Mouse (Mus musculus) effector memory CD4-positive, alpha-beta T cell, adult 5 months (primary cell): Measurements from ENCODE around the gene Gm14327. TPM values are rescaled to one million over a fixed set of nuclear protein-coding genes. Genes with fewer than 3 reads are reported as not detected.

Experiments
- polyA plus RNA-seq: library from polyadenylated mRNA; unstranded; fragments of 100-300 nt; shearing (Covaris generic); gene quantifications from one replicate; pipeline ENCODE4 v1.2.1, GENCODE M21; 2017

The Gm14327 gene
- not detected for polyA plus RNA-seq

DNA sequence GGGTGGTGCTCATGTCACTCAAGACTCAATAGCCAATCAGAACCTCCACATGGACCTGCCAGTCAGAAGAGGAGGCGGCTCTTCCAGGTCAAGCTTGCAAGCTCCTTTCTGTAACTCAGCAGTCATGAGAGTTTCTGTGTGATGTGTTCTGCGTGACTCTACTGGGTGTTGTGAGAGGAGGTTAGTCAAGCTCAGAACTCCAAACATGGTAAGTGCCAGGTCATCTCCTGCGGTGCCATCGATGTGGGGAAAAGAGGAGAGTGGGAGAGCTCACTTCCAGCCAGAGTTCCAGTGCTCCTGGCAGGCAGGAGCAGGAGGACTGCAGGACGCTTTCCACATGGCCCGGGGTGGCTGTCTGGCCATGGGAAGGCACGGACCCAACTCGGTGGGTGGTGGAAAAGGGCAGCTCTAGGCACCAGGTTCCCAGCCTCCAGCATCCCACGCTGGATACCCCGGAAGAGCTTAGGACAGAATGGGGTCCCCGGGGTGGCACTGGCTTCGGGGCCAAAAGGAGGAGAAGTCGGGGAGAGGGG, at the start of gene Gm14327:
TSS of gene Gm14327 (plus strand) at position 51 of the 533 bp plus-strand sequence.

DNA sequence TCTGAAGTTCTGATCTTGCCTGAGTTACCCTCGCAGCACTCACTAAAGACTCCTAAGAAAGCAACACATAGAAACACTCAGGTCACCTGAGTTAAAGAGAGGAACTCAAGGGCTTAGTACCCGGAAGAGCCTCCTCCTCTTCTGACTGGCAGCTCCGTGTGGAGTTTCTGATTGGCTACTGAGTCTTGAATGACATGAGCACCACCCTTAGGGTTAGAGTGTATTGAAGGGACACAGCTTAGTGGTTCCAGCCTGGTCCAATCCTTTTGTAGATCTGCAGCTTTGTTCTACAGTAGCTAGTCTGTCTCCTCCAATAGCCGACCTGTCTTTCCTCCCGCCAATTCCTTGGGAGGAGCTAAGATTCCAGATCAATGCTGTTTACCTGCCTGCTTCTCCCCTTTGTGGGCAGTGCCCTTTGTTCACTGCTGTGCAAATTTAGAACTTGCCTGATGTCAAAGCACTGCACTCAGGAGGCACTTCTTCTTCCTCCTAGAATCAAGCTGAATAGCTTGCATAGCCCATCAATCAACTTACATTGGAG, 28.7 kb downstream of the Gm14327 start, which contains the start of gene Zfp972:
TSS of gene Zfp972 (minus strand) at position 51 of the 541 bp plus-strand sequence.

Other genes starting within 250 kb of the Gm14327 start
- 0.37 TPM for gene Gm14322, start 137.8 kb upstream of the Gm14327 start, polyA plus RNA-seq
- gene Gm14325, start 56.8 kb upstream of the Gm14327 start, polyA plus RNA-seq = 6.4 TPM
- gene Zfp972, start 28.5 kb downstream of the Gm14327 start, polyA plus RNA-seq = not detected
- gene Gm14326, start 60.2 kb downstream of the Gm14327 start, polyA plus RNA-seq = 5.7 TPM
- 6.6 TPM for gene Zfp971, start 126.2 kb downstream of the Gm14327 start, polyA plus RNA-seq
- 5.9 TPM for gene Zfp931, start 181.4 kb downstream of the Gm14327 start, polyA plus RNA-seq
- 0.36 TPM for gene Phactr3, start 221.9 kb downstream of the Gm14327 start, polyA plus RNA-seq